Mouse (Mus musculus) C2C12 (cell line): ENCODE measurements around the gene Trim46.

ENCODE experiments used
- CTCF ChIP-seq: IDR thresholded peaks from one replicate; pipeline ENCODE4 v1.5.1; 2011; ENCODE audit not compliant: control insufficient read depth, insufficient read depth, insufficient read length
- MAX ChIP-seq: IDR thresholded peaks from one replicate; pipeline ENCODE4 v1.6.1; 2011; ENCODE audit warnings: mild to moderate bottlenecking, control low read depth
- MYOD1 ChIP-seq: IDR thresholded peaks from one replicate; pipeline ENCODE4 v1.6.1; 2011; ENCODE audit warnings: low read depth; ENCODE audit not compliant: control insufficient read depth, insufficient read length
- USF1 ChIP-seq: IDR thresholded peaks from one replicate; pipeline ENCODE4 v1.6.1; 2011; ENCODE audit warnings: low read depth, mild to moderate bottlenecking, control low read depth, moderate library complexity

DNA sequence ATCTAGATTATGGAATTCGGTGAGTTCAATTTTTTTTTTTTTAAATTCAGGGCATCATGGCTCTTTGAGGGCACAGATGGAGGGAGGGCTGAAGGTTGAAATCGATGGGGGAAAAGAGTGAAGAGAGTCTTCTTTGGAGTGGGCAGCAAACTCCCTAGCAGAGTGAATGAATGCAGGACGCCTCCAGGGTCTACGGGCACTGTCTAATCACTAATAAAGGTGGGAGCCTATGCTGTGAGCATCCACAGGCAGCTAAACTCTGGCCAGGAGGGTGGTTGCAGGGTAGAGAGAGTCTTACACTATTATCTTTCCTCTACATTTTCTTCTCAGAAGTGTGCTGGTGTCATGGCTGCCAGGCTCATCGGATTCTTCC lies 43.0 kb downstream of the Trim46 start:
- TF ChIP-seq USF1 (no peak), MAX (no peak), MYOD1 (no peak), CTCF (no peak)
